Mouse (Mus musculus): ENCODE results near the gene Tfr2.

DNA sequence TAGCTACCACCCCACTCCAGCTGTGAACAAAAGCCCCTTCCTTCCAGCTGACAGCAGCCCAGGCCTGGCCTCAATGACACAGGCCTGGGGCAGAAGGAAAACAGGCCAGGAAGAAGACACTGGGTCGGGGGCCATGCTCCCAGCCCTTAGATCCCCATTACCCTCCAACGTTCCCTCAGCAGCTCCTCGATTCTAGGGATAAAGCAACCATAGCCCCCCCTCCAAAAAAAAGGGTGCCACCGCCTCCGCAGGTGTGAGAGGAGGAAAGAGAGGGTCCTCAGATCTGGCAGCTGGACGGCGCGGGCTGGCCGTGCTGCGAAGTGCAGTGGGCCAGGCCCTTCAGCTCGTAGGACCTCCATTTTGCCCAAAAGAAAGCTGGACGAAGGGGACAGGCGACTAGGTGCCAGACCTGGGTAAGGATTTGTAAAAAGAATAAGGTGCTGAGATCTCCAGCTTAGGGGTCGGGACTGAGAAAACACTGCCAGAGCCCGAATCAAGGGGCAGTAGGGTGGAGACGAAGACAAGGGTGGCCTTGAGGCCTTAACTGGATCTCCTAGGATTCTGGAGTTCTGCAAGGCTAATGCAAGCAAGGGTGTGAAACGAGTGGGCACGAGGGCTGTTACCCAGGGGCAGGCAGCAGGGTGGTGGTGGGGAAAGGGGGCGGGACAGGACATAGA lies 37.4 kb upstream of the Tfr2 start:
- no peak for TF ChIP-seq CTCF (IDR thresholded peaks at IDR 0.05; ENCODE audit: insufficient read depth, low read length)
- no peak for TF ChIP-seq POLR2A (IDR thresholded peaks at IDR 0.05; ENCODE audit: borderline replicate concordance, extremely low read depth, low read depth, low read length)

Data from lung, adult 2 months (tissue).